Mouse (Mus musculus) midbrain, embryonic 11.5 days (tissue): ENCODE results near the gene Nedd9. TPM values are rescaled to one million over a fixed set of nuclear protein-coding genes. Genes with fewer than 3 reads are reported as not detected.

Experiments
- ATAC-seq: fragments of 200-750 bp; cut with Nextera tagmentation; 2 replicates; pipeline ENCODE4 v1.8.0; 2017; ENCODE audit warnings: moderate TSS enrichment, moderate library complexity; ENCODE audit not compliant: low FRiP score
- DNase-seq: peaks from one replicate; pipeline ENCODE4 v3.0.0; 2015; ENCODE audit warnings: low spot score; ENCODE audit errors: missing footprints
- H3K27ac ChIP-seq: fragments of 300-500 bp; sonication (generic); 2 replicates; pipeline ENCODE4 v1.5.1; 2014; ENCODE audit warnings: low read depth, low read length
- H3K27me3 ChIP-seq: fragments of 300-500 bp; sonication (generic); 2 replicates; pipeline ENCODE4 v1.6.1; 2014; ENCODE audit warnings: mild to moderate bottlenecking, low read length, moderate library complexity, mixed read lengths; ENCODE audit not compliant: control insufficient read depth, insufficient read depth
- H3K36me3 ChIP-seq: fragments of 300-500 bp; sonication (generic); 2 replicates; pipeline ENCODE4 v1.6.1; 2014; ENCODE audit warnings: mild to moderate bottlenecking, low read length, moderate library complexity, mixed read lengths; ENCODE audit not compliant: control insufficient read depth, insufficient read depth
- H3K4me1 ChIP-seq: fragments of 300-500 bp; sonication (generic); 2 replicates; pipeline ENCODE4 v1.6.1; 2014; ENCODE audit warnings: low read length; ENCODE audit not compliant: control insufficient read depth, insufficient read depth
- H3K4me2 ChIP-seq: fragments of 300-500 bp; sonication (generic); 2 replicates; pipeline ENCODE4 v1.6.1; 2014; ENCODE audit warnings: mild to moderate bottlenecking, moderate library complexity
- H3K4me3 ChIP-seq: fragments of 300-500 bp; sonication (generic); 2 replicates; pipeline ENCODE4 v1.5.1; 2014; ENCODE audit warnings: low read depth, low read length
- H3K9ac ChIP-seq: fragments of 300-500 bp; sonication (generic); 2 replicates; pipeline ENCODE4 v1.6.1; 2014; ENCODE audit warnings: low read length
- H3K9me3 ChIP-seq: fragments of 300-500 bp; sonication (generic); 2 replicates; pipeline ENCODE4 v1.6.1; 2016; ENCODE audit warnings: low read length; ENCODE audit not compliant: control insufficient read depth
- WGBS: fragments of 180-500 bp; shearing (Covaris S2); extraction: QIAGEN DNeasy Blood & Tissue Kit; methylation state at CpG from one replicate; pipeline ENCODE4 v1.1.7; 2014; 5-methylcytosine and 5-hydroxymethylcytosine counted together
- polyA plus RNA-seq: library from polyadenylated mRNA; unstranded; fragments of >200 nt; fragmentation: Nextera tagmentation; extraction: Ambion mirVana; gene quantifications from 2 replicates; pipeline ENCODE4 v1.2.1, GENCODE M21; 2014

The Nedd9 gene
- polyA plus RNA-seq, 1 experiment from 2014 or later, result 18.5 TPM

- ATAC-seq, result no peak
- Histone ChIP-seq H3K4me1 (no peaks in the 10 kb centered on the region), H3K27me3 (no peaks in the 10 kb centered on the region), H3K36me3 (no peaks in the 10 kb centered on the region), H3K9me3 (no peaks in the 10 kb centered on the region), H3K27ac (no peak overlapping the region), H3K9ac (no peak overlapping the region), H3K4me3 (no peak overlapping the region), H3K4me2 (no peak overlapping the region)
- 93% methylated on average over 7 of the region's 7 CpGs for WGBS
- DNase-seq, result peak; percentile 54
Measured at GRCm38 (mm10) chr13:41331671-41332340, 155.4 kb downstream of the Nedd9 start.

- Histone ChIP-seq H3K27ac (no peak overlapping the region), H3K4me1 (no peaks in the 10 kb centered on the region), H3K36me3 (no peaks in the 10 kb centered on the region), H3K4me2 (no peak overlapping the region), H3K9me3 (no peaks in the 10 kb centered on the region), H3K9ac (no peak overlapping the region), H3K27me3 (no peaks in the 10 kb centered on the region), H3K4me3 (no peak overlapping the region)
- ATAC-seq (no peak), DNase-seq (no peak)
- WGBS, result 83% methylated on average over 11 of the region's 11 CpGs
Measured at GRCm38 (mm10) chr13:41330589-41331345, 156.4 kb downstream of the Nedd9 start.

- ATAC-seq (no peak), DNase-seq (peak; percentile 71)
- Histone ChIP-seq H3K4me2 (no peak overlapping the region), H3K27me3 (no peaks in the 10 kb centered on the region), H3K27ac (no peak overlapping the region), H3K36me3 (no peaks in the 10 kb centered on the region), H3K9me3 (no peaks in the 10 kb centered on the region), H3K4me3 (no peak overlapping the region), H3K9ac (no peak overlapping the region), H3K4me1 (no peaks in the 10 kb centered on the region)
- WGBS, result 89% methylated on average over 4 of the region's 4 CpGs
Measured at GRCm38 (mm10) chr13:41330051-41330450, 157.1 kb downstream of the Nedd9 start.

GRCm38 (mm10) chr13:41328481-41328880 is 158.7 kb downstream of the Nedd9 start:
- ATAC-seq (no peak), DNase-seq (peak; percentile 19)
- Histone ChIP-seq H3K27me3 (no peaks in the 10 kb centered on the region), H3K9ac (no peak overlapping the region), H3K4me3 (no peak overlapping the region), H3K27ac (no peak overlapping the region), H3K4me2 (no peak overlapping the region), H3K4me1 (no peaks in the 10 kb centered on the region), H3K36me3 (no peaks in the 10 kb centered on the region), H3K9me3 (no peaks in the 10 kb centered on the region)
- 74% methylated on average over 2 of the region's 2 CpGs for WGBS

GRCm38 (mm10) chr13:41327546-41327945 is 159.6 kb downstream of the Nedd9 start:
- DNase-seq (peak; percentile 37), ATAC-seq (no peak)
- H3K27me3 ChIP-seq, result no peaks in the 10 kb centered on the region
- no peaks in the 10 kb centered on the region for H3K36me3 ChIP-seq
- 85% methylated on average over 7 of the region's 7 CpGs for WGBS
- H3K4me2 ChIP-seq, result no peak overlapping the region
- no peak overlapping the region for H3K27ac ChIP-seq
- H3K9ac ChIP-seq, result no peak overlapping the region
- H3K9me3 ChIP-seq, result no peaks in the 10 kb centered on the region
- no peak overlapping the region for H3K4me3 ChIP-seq
- H3K4me1 ChIP-seq, result no peaks in the 10 kb centered on the region

GRCm38 (mm10) chr13:41326134-41326533 is 161.0 kb downstream of the Nedd9 start:
- no peak overlapping the region for H3K9ac ChIP-seq
- no peaks in the 10 kb centered on the region for H3K36me3 ChIP-seq
- H3K4me3 ChIP-seq, result no peak overlapping the region
- ATAC-seq (no peak), DNase-seq (peak; percentile 19)
- peaks cover 2% of the 10 kb centered on the region; the same call in 1 of the 2 replicates for H3K4me1 ChIP-seq
- no peaks in the 10 kb centered on the region for H3K27me3 ChIP-seq
- 90% methylated on average over 4 of the region's 4 CpGs for WGBS
- H3K9me3 ChIP-seq, result no peaks in the 10 kb centered on the region
- no peak overlapping the region for H3K27ac ChIP-seq
- H3K4me2 ChIP-seq, result no peak overlapping the region

- ATAC-seq (no peak), DNase-seq (peak; percentile 66)
- Histone ChIP-seq H3K4me2 (no peak overlapping the region), H3K9me3 (no peaks in the 10 kb centered on the region), H3K4me3 (no peak overlapping the region), H3K9ac (no peak overlapping the region), H3K4me1 (peaks cover 4% of the 10 kb centered on the region), H3K27ac (no peak overlapping the region), H3K36me3 (no peaks in the 10 kb centered on the region), H3K27me3 (no peaks in the 10 kb centered on the region)
- WGBS, result 94% methylated on average over 4 of the region's 4 CpGs
Measured at GRCm38 (mm10) chr13:41325346-41325745, 161.8 kb downstream of the Nedd9 start.

GRCm38 (mm10) chr13:41324631-41325030 is 162.5 kb downstream of the Nedd9 start:
- Histone ChIP-seq H3K27me3 (no peaks in the 10 kb centered on the region), H3K9me3 (no peaks in the 10 kb centered on the region), H3K4me2 (no peak overlapping the region), H3K4me1 (peaks cover 4% of the 10 kb centered on the region), H3K36me3 (no peaks in the 10 kb centered on the region), H3K4me3 (no peak overlapping the region), H3K27ac (no peak overlapping the region), H3K9ac (no peak overlapping the region)
- ATAC-seq (no peak), DNase-seq (peak; percentile 65)
- 88% methylated on average over 4 of the region's 4 CpGs for WGBS

GRCm38 (mm10) chr13:41321433-41321832 is 165.7 kb downstream of the Nedd9 start:
- DNase-seq (no peak), ATAC-seq (no peak)
- peaks cover 4% of the 10 kb centered on the region for H3K4me1 ChIP-seq
- H3K27ac ChIP-seq, result no peak overlapping the region
- H3K9ac ChIP-seq, result no peak overlapping the region
- WGBS, result 87% methylated on average over 3 of the region's 3 CpGs
- H3K27me3 ChIP-seq, result no peaks in the 10 kb centered on the region
- peaks cover 3% of the 10 kb centered on the region; the same call in 1 of the 2 replicates for H3K36me3 ChIP-seq
- H3K9me3 ChIP-seq, result no peaks in the 10 kb centered on the region
- H3K4me2 ChIP-seq, result no peak overlapping the region
- H3K4me3 ChIP-seq, result no peak overlapping the region
